Mouse (Mus musculus): ENCODE results near the gene Dop1a. TPM values are rescaled to one million over a fixed set of nuclear protein-coding genes. Genes with fewer than 3 reads are reported as not detected.
A peak's percentile ranks its signal among the peaks of the same experiment; 100 is the strongest.

Dop1a gene
- polyA plus RNA-seq, 1 experiment from 2014 or later = 28.7 TPM

DNA sequence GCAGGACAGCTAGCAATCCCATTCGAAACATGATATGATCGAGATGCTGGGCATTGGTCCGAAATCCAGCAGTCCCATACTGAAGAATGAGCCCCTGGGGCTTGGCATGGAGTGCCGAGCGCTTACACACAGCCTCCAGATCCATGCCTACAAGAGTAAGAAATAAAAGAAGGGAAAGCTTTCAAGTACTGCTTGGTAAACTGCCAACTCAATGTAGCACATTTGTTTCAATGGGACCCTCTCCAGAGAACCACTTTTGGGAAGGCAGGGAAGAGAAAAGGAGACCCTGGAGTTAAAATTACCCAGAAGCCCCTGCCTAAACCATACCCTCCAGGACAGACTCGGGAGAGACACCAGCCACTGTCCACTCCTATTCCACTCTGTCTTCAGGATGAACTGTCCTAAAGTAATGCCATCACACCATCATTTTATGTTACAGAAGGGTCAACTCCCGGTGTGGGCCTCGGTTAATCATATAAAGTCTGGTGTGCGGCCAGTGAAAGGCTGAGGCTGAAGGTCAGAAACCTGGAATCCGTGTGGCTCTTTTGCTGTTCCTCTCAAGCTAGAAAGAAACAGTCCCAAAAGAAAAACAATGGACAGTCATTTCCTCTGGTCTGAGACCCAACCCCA is 103.4 kb downstream of the Dop1a start:
- no peaks in the 10 kb centered on the region for H3K27me3 ChIP-seq (replicated peaks; ENCODE audit: control insufficient read depth, insufficient read depth, low read length)
- no peak overlapping the region for H3K27ac ChIP-seq (ENCODE audit: low read depth, low read length)
- 77% methylated on average over 10 of the region's 10 CpGs for WGBS
- peak overlapping the region; percentile 62 for H3K4me2 ChIP-seq (ENCODE audit: low read length)
- H3K4me1 ChIP-seq (ENCODE audit: control insufficient read depth, insufficient read depth, low read depth, low read length) = peaks cover 9% of the 10 kb centered on the region
- no peak overlapping the region; the same call in 1 of the 2 replicates for H3K9ac ChIP-seq (ENCODE audit: low read depth, low read length)
- H3K4me3 ChIP-seq (ENCODE audit: low read length) = peak overlapping the region; percentile 82
- no peaks in the 10 kb centered on the region for H3K9me3 ChIP-seq (ENCODE audit: control insufficient read depth, low read length)
- H3K36me3 ChIP-seq (ENCODE audit: control insufficient read depth, insufficient read depth, low read length) = no peaks in the 10 kb centered on the region; the same call in none of the 2 replicates
- no peak for ATAC-seq

DNA sequence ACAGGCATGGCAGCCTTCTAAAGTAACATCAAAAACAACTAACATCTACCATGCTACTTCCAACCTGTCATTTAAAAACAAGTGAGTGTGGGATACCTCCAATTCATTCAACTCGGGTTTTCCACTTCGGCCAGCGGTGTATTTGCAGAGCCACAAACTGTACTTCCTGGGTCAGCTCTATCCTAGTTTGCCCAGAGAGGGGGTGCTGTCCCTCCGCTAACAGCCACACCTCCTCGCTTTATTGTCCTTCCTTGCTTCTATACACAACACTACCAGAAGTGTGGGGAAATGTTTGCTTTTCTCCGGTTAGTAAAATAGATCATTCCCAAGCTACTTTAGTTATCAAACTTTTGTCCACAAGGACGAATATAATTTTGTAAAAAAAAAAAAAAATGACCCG is 104.0 kb downstream of the Dop1a start:
- Histone ChIP-seq H3K27ac (ENCODE audit: low read depth, low read length) (no peak overlapping the region), H3K36me3 (ENCODE audit: control insufficient read depth, insufficient read depth, low read length) (no peaks in the 10 kb centered on the region; the same call in 1 of the 2 replicates), H3K27me3 (replicated peaks; ENCODE audit: control insufficient read depth, insufficient read depth, low read length) (no peaks in the 10 kb centered on the region), H3K9me3 (ENCODE audit: control insufficient read depth, low read length) (no peaks in the 10 kb centered on the region), H3K4me2 (ENCODE audit: low read length) (peak overlapping the region; percentile 62), H3K4me3 (ENCODE audit: low read length) (peak overlapping the region; percentile 82), H3K9ac (ENCODE audit: low read depth, low read length) (peak overlapping the region; percentile 80), H3K4me1 (ENCODE audit: control insufficient read depth, insufficient read depth, low read depth, low read length) (peaks cover 9% of the 10 kb centered on the region)
- WGBS = 17% methylated on average over 8 of the region's 8 CpGs
- ATAC-seq = no peak

DNA sequence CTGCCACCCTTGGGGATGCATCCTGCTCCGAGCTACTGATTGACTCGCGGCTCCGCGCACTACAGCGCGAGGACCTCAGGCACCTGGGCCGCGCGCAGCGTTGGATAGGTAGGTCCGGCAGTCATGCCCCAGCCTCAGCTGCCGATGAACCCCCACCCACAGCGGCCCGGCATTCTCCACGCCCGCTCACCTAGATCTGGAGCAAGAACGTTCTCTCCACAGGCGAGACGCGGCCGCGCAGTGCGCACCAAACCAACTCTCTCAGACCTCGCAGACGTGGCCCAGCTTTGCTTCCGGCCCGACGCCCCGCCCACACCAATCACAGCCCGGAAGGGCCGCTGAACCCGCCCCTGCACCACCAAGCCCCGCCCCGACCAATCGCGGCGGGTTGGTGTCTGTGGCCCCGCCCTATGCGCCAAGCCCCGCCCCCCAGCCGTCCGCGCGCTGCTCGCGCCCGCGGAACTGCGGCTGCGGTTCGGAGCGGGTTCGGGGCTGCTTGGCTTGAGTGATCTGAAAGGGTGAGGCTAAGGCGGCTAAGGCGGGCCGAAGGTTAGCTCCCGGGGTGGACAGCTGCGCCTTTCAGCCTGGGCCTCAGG is 104.7 kb downstream of the Dop1a start, which contains the start of the genes Pgm3 and Rwdd2a:
TSS of gene Pgm3 (minus strand) at position 303 of the 596 bp plus-strand sequence.
TSS of gene Rwdd2a (plus strand) at position 452 of the 596 bp plus-strand sequence.
- Histone ChIP-seq H3K36me3 (ENCODE audit: control insufficient read depth, insufficient read depth, low read length) (no peaks in the 10 kb centered on the region; the same call in 1 of the 2 replicates), H3K9ac (ENCODE audit: low read depth, low read length) (peak within 1 kb of the TSS; percentile 80), H3K4me2 (ENCODE audit: low read length) (peak within 1 kb of the TSS; percentile 100), H3K4me3 (ENCODE audit: low read length) (peak within 1 kb of the TSS; percentile 82), H3K27me3 (replicated peaks; ENCODE audit: control insufficient read depth, insufficient read depth, low read length) (no peaks in the 10 kb centered on the region), H3K4me1 (ENCODE audit: control insufficient read depth, insufficient read depth, low read depth, low read length) (peaks cover 9% of the 10 kb centered on the region), H3K27ac (ENCODE audit: low read depth, low read length) (peak within 1 kb of the TSS; percentile 77), H3K9me3 (ENCODE audit: control insufficient read depth, low read length) (no peaks in the 10 kb centered on the region)
- peak; percentile 99 for ATAC-seq
- under 1% methylated on average over 50 of the region's 59 CpGs for WGBS

DNA sequence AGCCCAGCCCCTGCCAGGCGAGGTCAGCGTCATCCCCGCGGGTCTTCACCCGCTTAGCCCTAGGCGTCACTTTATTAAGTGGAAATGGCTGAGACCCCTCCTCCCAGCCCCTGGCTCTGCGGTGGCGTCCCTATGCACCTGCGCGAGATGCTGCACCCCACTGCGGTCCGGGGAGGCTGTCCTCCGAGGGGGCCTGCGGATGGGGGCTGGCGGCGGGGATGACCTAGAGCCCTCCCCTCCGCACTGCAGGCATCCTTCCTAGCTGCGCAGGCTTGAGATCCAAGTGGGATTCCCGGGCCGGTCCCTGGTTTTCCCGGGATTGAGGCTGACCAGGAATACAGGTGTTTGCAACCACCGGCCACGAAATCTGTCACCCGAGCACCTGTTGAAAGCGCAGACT is 105.2 kb downstream of the Dop1a start:
- Histone ChIP-seq H3K9ac (ENCODE audit: low read depth, low read length) (peak overlapping the region; percentile 80), H3K36me3 (ENCODE audit: control insufficient read depth, insufficient read depth, low read length) (no peaks in the 10 kb centered on the region; the same call in 1 of the 2 replicates), H3K27ac (ENCODE audit: low read depth, low read length) (peak overlapping the region; percentile 57; the same call in 1 of the 2 replicates), H3K9me3 (ENCODE audit: control insufficient read depth, low read length) (no peaks in the 10 kb centered on the region), H3K4me1 (ENCODE audit: control insufficient read depth, insufficient read depth, low read depth, low read length) (peaks cover 9% of the 10 kb centered on the region), H3K27me3 (replicated peaks; ENCODE audit: control insufficient read depth, insufficient read depth, low read length) (no peaks in the 10 kb centered on the region), H3K4me2 (ENCODE audit: low read length) (peak overlapping the region; percentile 100), H3K4me3 (ENCODE audit: low read length) (peak overlapping the region; percentile 82)
- no peak; the same call in 1 of the 2 replicates for ATAC-seq
- under 1% methylated on average over 25 of the region's 25 CpGs for WGBS

DNA sequence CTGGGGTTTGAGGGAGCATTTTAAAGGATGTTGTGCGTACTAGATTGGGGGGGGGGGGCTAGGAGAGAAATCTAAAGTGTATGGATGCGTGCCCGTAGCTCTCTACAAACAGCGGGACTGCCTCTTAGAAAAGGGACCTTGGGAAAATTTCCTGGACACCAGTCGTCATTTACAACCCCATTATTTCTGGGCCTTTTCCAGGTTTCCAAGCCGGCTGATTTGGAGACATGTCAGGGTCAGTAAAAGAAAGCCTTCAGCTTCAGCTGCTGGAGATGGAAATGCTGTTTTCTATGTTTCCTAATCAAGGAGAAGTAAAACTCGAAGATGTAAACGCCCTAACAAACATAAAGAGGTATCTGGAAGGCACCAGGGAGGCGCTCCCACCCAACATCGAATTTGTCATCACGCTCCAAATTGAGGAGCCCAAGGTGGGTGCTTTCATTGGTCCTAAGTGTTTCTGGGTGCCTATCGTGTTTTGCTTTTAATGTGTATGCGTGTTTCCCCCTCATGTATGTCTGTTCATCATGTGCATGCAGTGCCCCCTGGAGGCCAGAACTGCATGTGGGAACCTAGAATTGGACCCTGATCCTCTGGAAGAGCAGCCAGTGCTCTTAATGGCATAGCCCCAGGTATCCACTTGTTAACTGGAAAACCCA is 105.8 kb downstream of the Dop1a start:
- Histone ChIP-seq H3K4me3 (ENCODE audit: low read length) (peak overlapping the region; percentile 82), H3K4me1 (ENCODE audit: control insufficient read depth, insufficient read depth, low read depth, low read length) (peaks cover 9% of the 10 kb centered on the region), H3K27ac (ENCODE audit: low read depth, low read length) (peak overlapping the region; percentile 57; the same call in 1 of the 2 replicates), H3K4me2 (ENCODE audit: low read length) (peak overlapping the region; percentile 100), H3K36me3 (ENCODE audit: control insufficient read depth, insufficient read depth, low read length) (no peaks in the 10 kb centered on the region; the same call in 1 of the 2 replicates), H3K9ac (ENCODE audit: low read depth, low read length) (peak overlapping the region; percentile 80), H3K27me3 (replicated peaks; ENCODE audit: control insufficient read depth, insufficient read depth, low read length) (no peaks in the 10 kb centered on the region), H3K9me3 (ENCODE audit: control insufficient read depth, low read length) (no peaks in the 10 kb centered on the region)
- WGBS = 6% methylated on average over 13 of the region's 13 CpGs
- ATAC-seq = no peak

DNA sequence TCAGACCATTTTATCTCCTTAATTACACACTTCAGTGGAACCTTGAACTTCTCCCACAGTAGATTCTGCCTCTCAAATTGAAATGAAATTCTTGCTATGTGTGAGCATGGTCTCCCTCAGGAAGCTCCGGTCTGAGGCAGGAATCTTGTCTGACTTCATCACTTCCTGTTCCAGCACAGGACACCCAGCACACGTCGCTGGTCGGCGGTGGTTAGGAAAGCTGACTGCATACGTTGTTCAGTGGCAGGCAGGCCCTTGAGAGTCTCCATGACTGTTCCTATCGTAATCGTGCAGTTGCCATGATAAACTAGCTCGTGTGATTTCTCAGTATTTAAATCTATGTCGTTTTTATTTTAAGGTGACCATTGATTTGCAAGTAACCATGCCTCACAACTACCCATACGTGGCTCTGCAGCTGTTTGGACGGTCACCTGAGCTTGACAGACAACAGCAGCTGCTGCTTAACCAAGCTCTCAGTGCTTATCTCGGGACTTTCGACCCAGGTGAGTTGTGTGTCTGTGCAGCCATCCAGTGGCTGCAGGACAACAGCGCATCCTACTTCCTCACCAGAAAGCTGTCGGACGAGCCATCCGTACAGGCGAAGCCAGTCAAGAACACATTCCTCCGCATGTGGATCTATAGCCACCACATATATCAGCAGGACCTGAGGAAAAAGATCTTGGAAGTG is 106.8 kb downstream of the Dop1a start:
- Histone ChIP-seq H3K27ac (ENCODE audit: low read depth, low read length) (no peak overlapping the region), H3K27me3 (replicated peaks; ENCODE audit: control insufficient read depth, insufficient read depth, low read length) (no peaks in the 10 kb centered on the region), H3K4me2 (ENCODE audit: low read length) (no peak overlapping the region), H3K9me3 (ENCODE audit: control insufficient read depth, low read length) (no peaks in the 10 kb centered on the region), H3K9ac (ENCODE audit: low read depth, low read length) (no peak overlapping the region), H3K4me1 (ENCODE audit: control insufficient read depth, insufficient read depth, low read depth, low read length) (peaks cover 9% of the 10 kb centered on the region), H3K36me3 (ENCODE audit: control insufficient read depth, insufficient read depth, low read length) (no peaks in the 10 kb centered on the region; the same call in 1 of the 2 replicates), H3K4me3 (ENCODE audit: low read length) (no peak overlapping the region)
- no peak for ATAC-seq
- WGBS = 88% methylated on average over 20 of the region's 20 CpGs

DNA sequence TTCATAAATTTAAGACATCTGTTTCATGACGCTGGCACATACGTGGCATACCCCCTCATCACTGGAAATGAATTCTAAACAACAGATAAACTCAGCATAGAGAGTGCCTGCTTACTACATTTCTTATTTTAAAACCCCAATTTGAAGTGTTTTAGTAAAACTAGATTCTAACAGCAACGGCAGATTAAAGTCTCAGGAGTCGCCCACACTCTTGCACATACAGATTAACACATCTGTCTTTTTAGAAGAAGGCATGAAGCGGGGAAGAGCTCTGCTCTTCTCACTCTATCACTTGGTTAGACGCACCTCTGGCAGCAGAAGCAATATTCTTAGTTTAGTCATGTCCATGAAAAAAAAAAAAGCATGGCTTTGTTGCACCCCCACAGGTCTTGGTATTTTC is 108.2 kb downstream of the Dop1a start:
- Histone ChIP-seq H3K27me3 (replicated peaks; ENCODE audit: control insufficient read depth, insufficient read depth, low read length) (no peaks in the 10 kb centered on the region), H3K9me3 (ENCODE audit: control insufficient read depth, low read length) (no peaks in the 10 kb centered on the region), H3K9ac (ENCODE audit: low read depth, low read length) (no peak overlapping the region), H3K36me3 (ENCODE audit: control insufficient read depth, insufficient read depth, low read length) (no peaks in the 10 kb centered on the region), H3K27ac (ENCODE audit: low read depth, low read length) (no peak overlapping the region), H3K4me3 (ENCODE audit: low read length) (no peak overlapping the region), H3K4me2 (ENCODE audit: low read length) (no peak overlapping the region), H3K4me1 (ENCODE audit: control insufficient read depth, insufficient read depth, low read depth, low read length) (peaks cover 9% of the 10 kb centered on the region)
- 92% methylated on average over 6 of the region's 6 CpGs for WGBS
- no peak for ATAC-seq

DNA sequence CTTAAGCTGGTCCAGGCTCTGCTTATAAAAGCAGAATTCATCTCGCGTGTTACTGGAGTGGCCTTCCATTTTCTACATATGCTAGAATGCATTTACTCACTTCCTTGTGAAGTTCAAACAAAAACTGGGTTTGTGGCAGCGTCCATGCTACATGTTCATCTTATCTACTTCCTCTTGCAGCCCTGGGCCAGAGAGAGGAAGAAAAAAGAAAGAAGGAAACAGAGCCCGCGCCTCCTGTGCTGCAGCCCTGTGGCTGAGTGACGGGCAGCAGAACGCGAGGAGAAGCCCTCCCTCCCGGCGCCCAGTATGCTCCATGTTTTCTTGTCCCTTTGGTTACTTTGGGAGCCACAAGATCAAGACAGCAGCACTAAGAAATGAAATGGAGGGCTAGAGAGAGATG is 112.7 kb downstream of the Dop1a start:
- H3K27ac ChIP-seq (ENCODE audit: low read depth, low read length) = no peak overlapping the region
- no peak overlapping the region for H3K9ac ChIP-seq (ENCODE audit: low read depth, low read length)
- ATAC-seq = no peak
- H3K27me3 ChIP-seq (replicated peaks; ENCODE audit: control insufficient read depth, insufficient read depth, low read length) = no peaks in the 10 kb centered on the region
- no peaks in the 10 kb centered on the region for H3K4me1 ChIP-seq (ENCODE audit: control insufficient read depth, insufficient read depth, low read depth, low read length)
- WGBS = 94% methylated on average over 10 of the region's 10 CpGs
- no peak overlapping the region for H3K4me2 ChIP-seq (ENCODE audit: low read length)
- H3K36me3 ChIP-seq (ENCODE audit: control insufficient read depth, insufficient read depth, low read length) = no peaks in the 10 kb centered on the region
- H3K4me3 ChIP-seq (ENCODE audit: low read length) = no peak overlapping the region
- H3K9me3 ChIP-seq (ENCODE audit: control insufficient read depth, low read length) = no peaks in the 10 kb centered on the region
